Mouse (Mus musculus) intestine, embryonic 14.5 days (tissue): ENCODE measurements at regions not wholly inside any gene's neighbourhood (a gene's known extent, or its start where the extent isn't known, plus 50 kb on each side); places are given as distances from the start of the nearest gene placed in this dataset.
"Not testable (repeated sequence)": the region's sequence is repeated elsewhere in the genome, so short reads cannot be mapped to it uniquely, and the experiment has no call there.

Source experiments
- ATAC-seq: fragments of 200-750 bp; cut with Nextera tagmentation; replicated peaks from 2 replicates; pipeline ENCODE4 v1.8.0; 2017; ENCODE audit warnings: low read depth, moderate number of reproducible peaks, moderate TSS enrichment, moderate library complexity; ENCODE audit not compliant: low FRiP score, low TSS enrichment
- DNase-seq: peaks from one replicate; pipeline ENCODE4 v3.0.0-alpha.2; 2018; ENCODE audit warnings: low spot score
- H3K27ac ChIP-seq: fragments of 300-500 bp; sonication (generic); 2 replicates; pipeline ENCODE4 v1.5.1; 2014; ENCODE audit warnings: low read depth, mild to moderate bottlenecking, control low read depth
- H3K27me3 ChIP-seq: fragments of 300-500 bp; sonication (generic); replicated peaks from 2 replicates; pipeline ENCODE4 v1.6.1; 2014; ENCODE audit warnings: low read length, control low read depth; ENCODE audit not compliant: control insufficient read depth, insufficient read depth
- H3K36me3 ChIP-seq: fragments of 300-500 bp; sonication (generic); 2 replicates; pipeline ENCODE4 v1.6.1; 2014; ENCODE audit warnings: low read length, control low read depth; ENCODE audit not compliant: control insufficient read depth, insufficient read depth
- H3K4me1 ChIP-seq: fragments of 300-500 bp; sonication (generic); replicated peaks from 2 replicates; pipeline ENCODE4 v1.6.1; 2014; ENCODE audit warnings: low read length, control low read depth, mixed read lengths; ENCODE audit not compliant: control insufficient read depth, insufficient read depth
- H3K4me2 ChIP-seq: fragments of 300-500 bp; sonication (generic); 2 replicates; pipeline ENCODE4 v1.6.1; 2014; ENCODE audit warnings: low read length
- H3K4me3 ChIP-seq: fragments of 300-500 bp; sonication (generic); 2 replicates; pipeline ENCODE4 v1.5.1; 2014; ENCODE audit warnings: low read depth, low read length, control low read depth, mixed read lengths
- H3K9ac ChIP-seq: fragments of 300-500 bp; sonication (generic); 2 replicates; pipeline ENCODE4 v1.6.1; 2014; ENCODE audit warnings: mild to moderate bottlenecking, low read length
- H3K9me3 ChIP-seq: fragments of 300-500 bp; sonication (generic); 2 replicates; pipeline ENCODE4 v1.6.1; 2016; ENCODE audit warnings: low read length, control low read depth; ENCODE audit not compliant: control insufficient read depth
- WGBS: fragments of 180-500 bp; shearing (Covaris S2); extraction: QIAGEN DNeasy Blood & Tissue Kit; methylation state at CpG from one replicate; pipeline ENCODE4 v1.1.7; 2014; 5-methylcytosine and 5-hydroxymethylcytosine counted together

GRCm38 (mm10) chr1:98665584-98665983 is 244.7 kb downstream of the Slco6d1 start:
- no peak overlapping the region for H3K4me2 ChIP-seq
- H3K27ac ChIP-seq, result no peak overlapping the region
- ATAC-seq (no peak), DNase-seq (no peak)
- no peaks in the 10 kb centered on the region for H3K27me3 ChIP-seq
- no peaks in the 10 kb centered on the region for H3K9me3 ChIP-seq
- H3K36me3 ChIP-seq, result no peaks in the 10 kb centered on the region
- H3K4me1 ChIP-seq, result no peaks in the 10 kb centered on the region
- no peak overlapping the region for H3K9ac ChIP-seq
- no peak overlapping the region for H3K4me3 ChIP-seq
- WGBS, result 80% methylated on average over 2 of the region's 2 CpGs

- ATAC-seq, H3K27me3 ChIP-seq, H3K9me3 ChIP-seq, H3K36me3 ChIP-seq, H3K9ac ChIP-seq, H3K4me2 ChIP-seq, H3K4me3 ChIP-seq, DNase-seq, H3K4me1 ChIP-seq, H3K27ac ChIP-seq: not testable (repeated sequence)
- 82% methylated on average over 2 of the region's 2 CpGs for WGBS
Observed at GRCm38 (mm10) chr1:98667426-98667825, 246.5 kb downstream of the Slco6d1 start.

- 91% methylated on average over 1 of the region's 1 CpGs for WGBS
- Histone ChIP-seq H3K4me3 (no peak overlapping the region), H3K9me3 (no peaks in the 10 kb centered on the region), H3K4me1 (no peaks in the 10 kb centered on the region), H3K36me3 (no peaks in the 10 kb centered on the region), H3K27ac (no peak overlapping the region), H3K9ac (no peak overlapping the region), H3K4me2 (no peak overlapping the region), H3K27me3 (no peaks in the 10 kb centered on the region)
- ATAC-seq, result no peak
- DNase-seq, result no peak
Observed at GRCm38 (mm10) chr1:98667887-98668286, 247.0 kb downstream of the Slco6d1 start.

DNA sequence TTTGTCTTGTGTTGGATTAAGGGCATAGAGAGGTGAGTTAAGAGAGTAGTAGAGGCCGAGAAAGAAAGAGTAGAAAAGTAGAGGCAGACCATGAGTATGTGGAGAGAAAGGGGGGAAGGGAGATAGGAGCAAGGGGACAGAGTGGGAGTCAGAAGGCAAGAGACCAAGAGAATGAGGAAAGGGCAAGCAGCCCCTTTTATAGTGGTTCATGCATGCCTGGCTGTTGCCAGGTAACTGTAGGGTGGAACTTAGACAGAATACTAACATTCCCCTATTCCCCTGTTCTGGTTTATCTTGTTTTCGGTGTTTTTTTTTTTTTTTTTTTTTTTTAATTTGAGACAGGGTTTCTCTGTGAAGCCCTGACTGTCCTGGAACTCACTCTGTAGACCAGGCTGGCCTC is 247.7 kb downstream of the Slco6d1 start:
- Histone ChIP-seq H3K4me2 (no peak overlapping the region), H3K9me3 (no peaks in the 10 kb centered on the region), H3K4me1 (no peaks in the 10 kb centered on the region), H3K27ac (no peak overlapping the region), H3K36me3 (no peaks in the 10 kb centered on the region), H3K27me3 (no peaks in the 10 kb centered on the region), H3K9ac (no peak overlapping the region), H3K4me3 (no peak overlapping the region)
- no peak for ATAC-seq
- 80% methylated on average over 2 of the region's 2 CpGs for WGBS
- no peak for DNase-seq

DNA sequence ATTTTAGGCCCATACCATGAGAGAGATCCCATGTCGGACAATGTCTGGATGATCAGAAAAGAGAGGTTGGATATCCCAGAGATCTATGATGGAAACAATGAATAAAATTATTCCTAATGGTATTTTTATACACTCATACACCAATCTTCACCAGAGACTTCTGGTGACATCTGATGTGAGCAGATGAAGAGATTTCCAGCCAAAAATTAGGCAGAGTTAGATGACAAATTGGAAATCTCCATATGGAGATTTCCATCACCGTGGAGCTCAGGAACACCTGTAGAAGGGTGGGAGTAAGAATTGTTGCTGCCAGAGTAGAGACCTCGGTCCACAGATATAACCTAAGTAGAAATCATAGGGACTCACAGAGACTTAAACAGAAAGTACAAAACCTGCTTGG is 257.8 kb downstream of the Slco6d1 start:
- no peak overlapping the region for H3K27ac ChIP-seq
- H3K36me3 ChIP-seq, result no peaks in the 10 kb centered on the region
- DNase-seq (no peak), ATAC-seq (no peak)
- no peaks in the 10 kb centered on the region for H3K9me3 ChIP-seq
- 89% methylated on average over 3 of the region's 3 CpGs for WGBS
- H3K4me1 ChIP-seq, result no peaks in the 10 kb centered on the region
- no peak overlapping the region for H3K4me3 ChIP-seq
- H3K27me3 ChIP-seq, result no peaks in the 10 kb centered on the region
- H3K9ac ChIP-seq, result no peak overlapping the region
- H3K4me2 ChIP-seq, result no peak overlapping the region

DNA sequence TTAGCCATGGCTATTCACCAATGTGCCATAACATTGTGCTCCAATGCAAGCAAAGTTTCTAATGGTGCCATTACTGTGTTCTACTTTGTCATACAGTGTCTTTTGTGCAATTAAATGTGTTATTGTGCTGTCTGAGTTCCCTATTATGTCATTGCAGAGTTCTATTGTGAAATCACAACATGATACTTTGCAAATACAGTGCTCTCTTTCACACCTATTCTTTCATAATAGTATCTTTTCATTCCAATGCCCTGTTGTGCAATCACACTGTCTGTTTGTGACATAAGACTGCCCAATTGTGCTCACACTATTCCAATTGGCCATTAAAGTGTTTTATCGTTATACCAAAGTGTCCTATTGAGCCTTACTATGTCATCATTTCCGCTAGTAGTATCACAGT is 292.9 kb downstream of the Slco6d1 start:
- 89% methylated on average over 2 of the region's 2 CpGs for WGBS
- DNase-seq, result no peak

GRCm38 (mm10) chr1:98714307-98714706 is 293.4 kb downstream of the Slco6d1 start:
- Histone ChIP-seq H3K9me3 (no peaks in the 10 kb centered on the region), H3K4me2 (no peak overlapping the region), H3K4me1 (no peaks in the 10 kb centered on the region), H3K27ac (no peak overlapping the region), H3K36me3 (no peaks in the 10 kb centered on the region), H3K4me3 (no peak overlapping the region), H3K9ac (no peak overlapping the region), H3K27me3 (no peaks in the 10 kb centered on the region)
- 91% methylated on average over 1 of the region's 1 CpGs for WGBS
- ATAC-seq, result no peak
- no peak for DNase-seq

More for the DNA sequence above, 292.9 kb downstream of the Slco6d1 start:
- no peaks in the 10 kb centered on the region for H3K9me3 ChIP-seq
- no peaks in the 10 kb centered on the region for H3K36me3 ChIP-seq
- H3K27ac ChIP-seq, result no peak overlapping the region
- H3K4me1 ChIP-seq, result no peaks in the 10 kb centered on the region
- H3K9ac ChIP-seq, result no peak overlapping the region
- no peak for ATAC-seq
- no peak overlapping the region for H3K4me3 ChIP-seq
- H3K4me2 ChIP-seq, result no peak overlapping the region
- no peaks in the 10 kb centered on the region for H3K27me3 ChIP-seq

- no peak overlapping the region for H3K9ac ChIP-seq
- H3K9me3 ChIP-seq, result no peaks in the 10 kb centered on the region
- WGBS, result 81% methylated on average over 1 of the region's 1 CpGs
- no peaks in the 10 kb centered on the region for H3K27me3 ChIP-seq
- no peak overlapping the region for H3K27ac ChIP-seq
- H3K4me2 ChIP-seq, result no peak overlapping the region
- DNase-seq, result no peak
- no peaks in the 10 kb centered on the region for H3K4me1 ChIP-seq
- no peaks in the 10 kb centered on the region for H3K36me3 ChIP-seq
- ATAC-seq, result no peak
- no peak overlapping the region for H3K4me3 ChIP-seq
Observed at GRCm38 (mm10) chr1:98720595-98720994, 299.7 kb downstream of the Slco6d1 start.

GRCm38 (mm10) chr1:98727354-98728015 is 306.6 kb downstream of the Slco6d1 start:
- Histone ChIP-seq H3K27ac (no peak overlapping the region), H3K27me3 (no peaks in the 10 kb centered on the region), H3K4me3 (no peak overlapping the region), H3K4me2 (no peak overlapping the region), H3K9me3 (no peaks in the 10 kb centered on the region), H3K9ac (no peak overlapping the region), H3K4me1 (no peaks in the 10 kb centered on the region), H3K36me3 (no peaks in the 10 kb centered on the region)
- 86% methylated on average over 3 of the region's 3 CpGs for WGBS
- DNase-seq, result no peak
- ATAC-seq, result no peak
